Mouse (Mus musculus) kidney, postnatal 14 days (tissue): ENCODE data around the gene Gpr34.

Source experiments
- DNase-seq: peaks from one replicate; pipeline ENCODE4 v3.0.0; 2022; ENCODE audit warnings: mixed read lengths

Gpr34 gene

GRCm38 (mm10) chrX:13673001-13673400 lies 41.1 kb downstream of the Gpr34 start:
- DNase-seq, result no peak

DNA sequence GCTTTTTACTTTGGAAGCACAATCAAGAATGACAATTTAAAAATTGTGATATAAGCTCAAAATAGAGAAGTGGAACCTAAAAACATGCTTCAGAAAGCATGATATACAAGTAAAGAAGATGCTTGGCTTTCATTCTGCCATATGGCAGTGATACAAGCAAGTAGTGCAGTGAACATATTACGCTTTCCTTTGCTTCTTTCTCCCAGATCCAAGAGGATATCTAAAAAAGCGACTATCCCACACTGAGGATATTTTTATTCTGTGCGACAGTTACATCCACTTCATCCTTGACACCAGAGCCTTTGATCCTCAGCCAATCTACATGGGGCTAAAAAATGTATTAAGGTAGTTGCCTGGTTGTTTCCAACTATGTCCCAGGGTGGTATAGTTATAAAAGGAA lies 49.9 kb downstream of the Gpr34 start:
- DNase-seq, result no peak

GRCm38 (mm10) chrX:13686589-13686988 lies 54.7 kb downstream of the Gpr34 start:
- no peak for DNase-seq

DNA sequence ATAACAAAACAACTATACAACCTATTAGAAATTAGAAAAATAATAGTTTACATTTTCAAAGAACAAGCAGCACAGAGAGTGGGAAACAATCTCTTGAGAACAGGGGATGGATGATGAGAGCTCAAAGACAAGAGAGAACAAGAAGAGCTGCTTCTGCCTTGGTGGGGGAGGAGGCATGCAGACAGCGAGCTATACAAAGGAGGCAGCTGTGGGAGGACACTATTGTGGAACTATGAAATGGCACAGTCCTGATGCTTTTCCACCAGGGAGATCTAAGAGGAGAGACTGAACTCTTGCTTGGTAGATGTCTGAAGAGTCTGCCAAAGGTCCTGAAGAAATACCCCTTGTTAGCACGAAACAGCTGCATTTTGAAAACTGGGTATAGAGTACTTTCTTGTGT lies 56.5 kb downstream of the Gpr34 start:
- no peak for DNase-seq
